Mouse (Mus musculus) heart, adult 10 weeks (tissue): Measurements from ENCODE around the gene Sipa1l1. TPM values are rescaled to one million over a fixed set of nuclear protein-coding genes. Genes with fewer than 3 reads are reported as not detected.

Experiments used
- polyA plus RNA-seq: library from polyadenylated mRNA; stranded (reverse); fragments of 350-450 nt; fragmentation: Illumina TruSeq; extraction: RNeasy Lipid Tissue Mini Kit (QIAGEN cat#74804); gene quantifications from one replicate; pipeline ENCODE4 v1.2.3, GENCODE M21; 2014; ENCODE audit warnings: low read depth, low replicate concordance

Gene Sipa1l1
- polyA plus RNA-seq, result 8.6 TPM

GRCm38 (mm10) chr12:82168820-82169533, at the start of gene Sipa1l1:
Gene Sipa1l1, plus strand, starts transcription at chr12:82169320.

